Mouse (Mus musculus) hindbrain, embryonic 12.5 days (tissue): ENCODE data around the gene Acvr1b. TPM values are rescaled to one million over a fixed set of nuclear protein-coding genes. Genes with fewer than 3 reads are reported as not detected.

Source experiments
- ATAC-seq: fragments of 200-750 bp; cut with Nextera tagmentation; 2 replicates; pipeline ENCODE4 v1.8.0; 2017; ENCODE audit warnings: moderate TSS enrichment; ENCODE audit not compliant: low FRiP score
- H3K27ac ChIP-seq: fragments of 300-500 bp; sonication (generic); 2 replicates; pipeline ENCODE4 v1.5.1; 2016; ENCODE audit warnings: mild to moderate bottlenecking
- H3K27me3 ChIP-seq: fragments of 300-500 bp; sonication (generic); 2 replicates; pipeline ENCODE4 v1.6.1; 2016; ENCODE audit warnings: mild to moderate bottlenecking
- H3K36me3 ChIP-seq: fragments of 300-500 bp; sonication (generic); 2 replicates; pipeline ENCODE4 v1.6.1; 2016; ENCODE audit warnings: mild to moderate bottlenecking
- H3K4me1 ChIP-seq: fragments of 300-500 bp; sonication (generic); 2 replicates; pipeline ENCODE4 v1.6.1; 2016
- H3K4me2 ChIP-seq: fragments of 300-500 bp; sonication (generic); replicated peaks from 2 replicates; pipeline ENCODE4 v1.6.1; 2016; ENCODE audit warnings: mild to moderate bottlenecking
- H3K4me3 ChIP-seq: fragments of 300-500 bp; sonication (generic); 2 replicates; pipeline ENCODE4 v1.5.1; 2016; ENCODE audit warnings: mild to moderate bottlenecking
- H3K9ac ChIP-seq: fragments of 300-500 bp; sonication (generic); 2 replicates; pipeline ENCODE4 v1.6.1; 2016; ENCODE audit warnings: mild to moderate bottlenecking, moderate library complexity
- H3K9me3 ChIP-seq: fragments of 300-500 bp; sonication (generic); replicated peaks from 2 replicates; pipeline ENCODE4 v1.6.1; 2016; ENCODE audit warnings: mild to moderate bottlenecking
- WGBS: fragments of 180-500 bp; shearing (Covaris S2); methylation state at CpG from one replicate; pipeline ENCODE4 v1.1.7; 2016; 5-methylcytosine and 5-hydroxymethylcytosine counted together
- polyA plus RNA-seq: library from polyadenylated mRNA; unstranded; fragments of >200 nt; fragmentation: Nextera tagmentation; extraction: Ambion mirVana; gene quantifications from 2 replicates; pipeline ENCODE4 v1.2.1, GENCODE M21; 2016

Acvr1b gene
- polyA plus RNA-seq, 1 experiment from 2014 or later, result 15.5 TPM

DNA sequence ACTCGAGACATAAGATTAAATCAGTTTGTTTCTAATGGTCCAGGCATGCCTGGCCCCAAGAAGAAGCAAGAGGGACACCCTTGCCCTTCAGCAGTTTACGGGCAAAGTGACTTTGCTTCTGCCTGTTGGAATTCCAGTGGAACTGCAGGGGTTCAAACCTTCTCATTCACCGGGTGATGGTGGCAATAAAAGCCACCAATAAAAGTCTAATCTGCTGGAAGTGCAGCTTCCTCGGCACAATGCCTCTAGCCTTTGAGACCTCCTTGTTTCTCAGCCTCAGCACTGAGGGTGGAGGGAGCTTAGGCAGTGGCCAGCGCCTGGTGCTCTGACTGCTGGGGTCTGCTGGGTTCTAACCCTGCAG is 7.2 kb downstream of the Acvr1b start:
- H3K4me2 ChIP-seq, result 0 out of 2 replicates have a peak overlapping the region, but pooled peaks have one; percentile 1
- H3K9ac ChIP-seq, result 0 out of 2 replicates have a peak overlapping the region, but pooled peaks have one; percentile 33
- peaks cover 64% of the 10 kb centered on the region for H3K4me1 ChIP-seq

DNA sequence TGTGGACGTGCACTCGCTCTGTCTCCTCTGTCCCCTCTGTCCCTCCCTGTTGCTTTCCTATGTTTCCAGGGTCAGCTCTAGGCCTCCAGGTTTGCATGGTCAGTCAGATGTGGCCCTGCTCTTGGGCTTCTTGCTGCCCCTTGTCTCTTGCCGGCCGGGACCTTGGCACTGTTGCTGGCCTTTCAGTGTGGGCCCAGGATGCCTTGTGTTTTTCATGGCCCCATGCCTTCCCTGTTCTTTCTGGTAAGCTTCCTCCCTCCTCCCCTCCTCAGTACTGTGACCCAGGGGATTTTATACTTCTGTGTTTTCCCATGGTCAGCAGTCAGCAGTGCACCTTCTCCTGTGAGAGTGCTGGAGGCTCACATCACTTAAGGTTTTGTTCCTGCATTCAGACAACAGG is 7.6 kb downstream of the Acvr1b start:
- Histone ChIP-seq H3K36me3 (0 out of 2 replicates have a peak, but pooled peaks cover 5% of the 10 kb centered on the region), H3K4me1 (peaks cover 60% of the 10 kb centered on the region), H3K9ac (0 out of 2 replicates have a peak overlapping the region, but pooled peaks have one; percentile 33), H3K4me2 (0 out of 2 replicates have a peak overlapping the region, but pooled peaks have one; percentile 1), H3K4me3 (no peak overlapping the region), H3K27me3 (no peaks in the 10 kb centered on the region), H3K9me3 (no peaks in the 10 kb centered on the region), H3K27ac (peak overlapping the region; percentile 12)
- 19% methylated on average over 4 of the region's 4 CpGs for WGBS
- ATAC-seq, result no peak

More for the DNA sequence above, 7.2 kb downstream of the Acvr1b start:
- H3K4me3 ChIP-seq, result no peak overlapping the region
- H3K36me3 ChIP-seq, result 0 out of 2 replicates have a peak, but pooled peaks cover 5% of the 10 kb centered on the region
- peak overlapping the region; percentile 12 for H3K27ac ChIP-seq
- no peaks in the 10 kb centered on the region for H3K27me3 ChIP-seq
- whole genome bisulfite sequencing, result 22% methylated on average over 5 of the region's 5 CpGs
- H3K9me3 ChIP-seq, result no peaks in the 10 kb centered on the region
- no peak for ATAC-seq

DNA sequence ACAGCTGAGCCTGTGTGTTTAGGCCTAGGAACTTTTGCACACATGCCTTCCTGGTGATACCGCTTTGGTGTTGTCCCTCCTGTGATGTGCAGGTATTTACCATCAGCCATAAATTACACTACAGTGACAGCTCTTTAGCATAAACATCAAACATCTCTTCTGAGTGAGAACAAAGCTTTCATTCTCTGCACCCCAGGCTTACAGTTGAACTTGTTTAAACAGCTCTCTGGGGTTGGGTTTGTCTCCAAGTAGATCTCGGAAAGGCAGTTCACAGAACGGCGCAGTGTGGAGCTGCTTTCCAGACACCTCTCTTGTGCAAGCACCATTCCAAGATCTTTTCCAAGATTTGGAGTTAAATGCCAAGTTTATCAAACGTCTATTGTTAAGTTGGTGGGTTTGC is 8.8 kb downstream of the Acvr1b start:
- Histone ChIP-seq H3K27ac (peak overlapping the region; percentile 55; the same call in 1 of the 2 replicates), H3K4me2 (no peak overlapping the region), H3K9ac (no peak overlapping the region), H3K9me3 (no peaks in the 10 kb centered on the region), H3K27me3 (no peaks in the 10 kb centered on the region), H3K4me3 (no peak overlapping the region), H3K4me1 (peaks cover 48% of the 10 kb centered on the region), H3K36me3 (0 out of 2 replicates have a peak, but pooled peaks cover 5% of the 10 kb centered on the region)
- 48% methylated on average over 5 of the region's 5 CpGs for WGBS
- ATAC-seq, result no peak

DNA sequence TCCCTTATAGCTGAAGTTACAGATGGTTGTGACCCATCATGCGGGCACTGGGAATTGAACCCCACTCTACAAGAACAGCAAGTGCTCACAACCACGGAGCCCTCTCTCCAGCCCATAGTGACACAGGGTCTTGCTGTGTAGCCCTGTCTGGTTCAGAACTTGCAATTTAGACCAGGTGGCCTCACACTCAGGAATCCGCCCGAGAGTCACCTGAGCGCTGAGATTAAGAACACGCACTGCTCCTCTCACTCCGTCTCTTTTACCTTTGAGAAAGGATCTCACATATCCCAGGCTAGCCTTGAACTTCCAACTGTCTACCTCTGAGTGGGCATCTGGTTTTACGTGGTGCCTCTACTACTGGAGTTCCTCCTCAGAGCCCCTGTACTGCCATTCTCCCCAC is 10.4 kb downstream of the Acvr1b start:
- H3K9me3 ChIP-seq, result no peaks in the 10 kb centered on the region
- no peaks in the 10 kb centered on the region for H3K27me3 ChIP-seq
- H3K36me3 ChIP-seq, result 0 out of 2 replicates have a peak, but pooled peaks cover 5% of the 10 kb centered on the region
- no peak overlapping the region for H3K4me3 ChIP-seq
- no peak overlapping the region for H3K27ac ChIP-seq
- no peak overlapping the region for H3K9ac ChIP-seq
- peaks cover 35% of the 10 kb centered on the region for H3K4me1 ChIP-seq
- H3K4me2 ChIP-seq, result no peak overlapping the region
- no peak for ATAC-seq
- WGBS, result 97% methylated on average over 8 of the region's 8 CpGs

DNA sequence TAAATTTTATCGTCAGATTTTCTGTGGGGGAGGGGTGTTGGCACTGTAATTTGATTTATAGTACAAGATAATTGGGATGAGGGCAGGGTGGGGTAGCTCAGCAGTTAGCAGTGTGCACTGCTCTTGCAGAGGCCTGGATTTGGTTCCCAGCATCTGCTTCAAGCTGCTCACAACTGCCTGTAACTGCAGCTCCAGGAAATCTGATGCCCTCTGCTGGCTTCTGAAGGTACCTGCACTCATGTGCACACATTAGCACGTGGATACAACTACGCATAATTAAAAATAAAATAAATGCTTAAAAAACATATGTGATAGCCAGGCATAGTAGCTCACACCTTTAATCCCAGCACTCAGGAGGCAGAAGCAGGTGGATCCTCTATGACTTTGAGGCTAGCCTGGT is 11.7 kb downstream of the Acvr1b start:
- 95% methylated on average over 3 of the region's 3 CpGs for WGBS
- 0 out of 2 replicates have a peak, but pooled peaks cover 5% of the 10 kb centered on the region for H3K36me3 ChIP-seq
- no peak overlapping the region for H3K9ac ChIP-seq
- H3K27me3 ChIP-seq, result no peaks in the 10 kb centered on the region
- ATAC-seq, result no peak
- no peak overlapping the region for H3K4me3 ChIP-seq
- no peaks in the 10 kb centered on the region for H3K9me3 ChIP-seq
- no peak overlapping the region for H3K27ac ChIP-seq
- peaks cover 41% of the 10 kb centered on the region for H3K4me1 ChIP-seq
- no peak overlapping the region for H3K4me2 ChIP-seq

DNA sequence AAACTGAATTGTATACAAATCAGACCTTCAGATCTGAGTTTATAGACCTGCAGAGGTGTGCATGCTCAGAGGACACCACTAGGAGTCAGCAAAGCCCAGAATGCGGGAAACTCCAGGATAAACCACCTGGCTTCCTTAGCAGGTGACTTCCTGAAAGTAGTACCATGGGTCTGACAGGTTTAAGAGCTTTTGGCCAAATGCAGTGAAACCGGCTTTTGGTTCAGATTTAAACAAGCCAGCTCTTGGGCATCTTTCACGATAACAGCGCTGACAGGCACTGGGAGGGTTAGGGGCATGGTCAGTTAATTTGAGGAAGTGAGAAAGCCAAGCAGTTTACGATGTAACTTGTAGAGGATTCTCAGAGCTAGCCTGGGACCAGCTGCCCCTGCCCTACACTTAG is 14.0 kb downstream of the Acvr1b start:
- Histone ChIP-seq H3K9me3 (no peaks in the 10 kb centered on the region), H3K4me3 (no peak overlapping the region), H3K27ac (no peak overlapping the region), H3K4me1 (peaks cover 42% of the 10 kb centered on the region), H3K4me2 (no peak overlapping the region), H3K27me3 (no peaks in the 10 kb centered on the region), H3K36me3 (0 out of 2 replicates have a peak, but pooled peaks cover 5% of the 10 kb centered on the region), H3K9ac (no peak overlapping the region)
- 92% methylated on average over 5 of the region's 5 CpGs for WGBS
- no peak for ATAC-seq

DNA sequence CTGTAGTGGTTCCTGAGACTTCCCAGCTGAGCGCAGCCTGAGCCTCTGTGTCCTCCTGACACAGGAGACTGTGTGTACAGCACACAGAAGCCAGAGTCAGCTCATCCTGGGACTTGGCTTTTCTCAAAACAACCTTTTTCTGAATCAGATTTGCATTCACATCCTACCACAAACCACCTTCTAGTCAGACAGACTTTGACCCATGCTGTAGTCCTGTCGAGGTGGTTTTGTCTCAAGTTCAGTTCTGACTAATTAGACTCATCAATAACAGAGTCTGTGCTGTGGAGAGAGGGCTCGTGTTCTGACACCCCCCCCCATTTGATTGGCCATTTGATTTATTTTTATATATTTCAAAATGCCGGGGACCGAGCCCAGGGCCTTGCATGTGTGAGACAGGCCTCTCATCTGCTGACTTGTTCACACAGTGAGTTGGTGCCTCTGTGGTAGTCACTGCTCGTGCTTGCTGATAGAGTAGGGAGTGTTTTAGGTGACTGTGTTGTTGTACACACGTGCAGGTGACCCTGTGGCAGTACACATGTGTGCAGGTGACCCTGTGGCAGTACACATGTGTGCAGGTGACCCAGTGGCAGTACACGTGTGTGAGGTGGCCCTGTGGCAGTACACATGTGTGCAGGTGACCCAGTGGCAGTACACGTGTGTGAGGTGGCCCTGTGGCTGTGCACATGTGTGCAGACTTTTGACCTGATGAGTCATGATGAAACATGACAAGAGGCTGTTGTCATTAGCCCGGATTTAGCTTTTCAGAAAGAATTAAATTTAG is 16.3 kb downstream of the Acvr1b start:
- Histone ChIP-seq H3K9me3 (no peaks in the 10 kb centered on the region), H3K4me2 (no peak overlapping the region), H3K4me1 (peaks cover 40% of the 10 kb centered on the region), H3K4me3 (no peak overlapping the region), H3K9ac (no peak overlapping the region), H3K36me3 (peaks cover 20% of the 10 kb centered on the region), H3K27me3 (no peaks in the 10 kb centered on the region), H3K27ac (no peak overlapping the region)
- ATAC-seq, result no peak
- 78% methylated on average over 10 of the region's 10 CpGs for WGBS

DNA sequence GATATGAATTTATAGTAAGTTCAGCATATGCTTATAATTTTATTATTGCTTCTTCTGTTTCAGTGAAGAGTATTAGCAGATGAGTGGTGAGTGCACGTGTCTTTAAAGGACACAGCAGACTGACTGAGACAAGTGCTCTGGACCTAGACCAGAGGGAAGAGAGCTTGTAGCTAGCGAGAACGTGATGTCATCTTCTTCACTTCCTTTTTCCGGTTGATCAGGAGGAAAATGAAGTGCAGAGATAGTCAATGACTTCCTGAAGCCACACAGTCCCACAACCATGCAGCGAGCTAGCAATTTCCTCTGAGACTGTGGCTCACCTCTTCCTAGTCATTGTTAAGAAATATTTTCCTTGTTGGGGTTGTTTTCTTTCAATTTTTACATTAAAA is 16.9 kb downstream of the Acvr1b start:
- peaks cover 40% of the 10 kb centered on the region for H3K4me1 ChIP-seq

DNA sequence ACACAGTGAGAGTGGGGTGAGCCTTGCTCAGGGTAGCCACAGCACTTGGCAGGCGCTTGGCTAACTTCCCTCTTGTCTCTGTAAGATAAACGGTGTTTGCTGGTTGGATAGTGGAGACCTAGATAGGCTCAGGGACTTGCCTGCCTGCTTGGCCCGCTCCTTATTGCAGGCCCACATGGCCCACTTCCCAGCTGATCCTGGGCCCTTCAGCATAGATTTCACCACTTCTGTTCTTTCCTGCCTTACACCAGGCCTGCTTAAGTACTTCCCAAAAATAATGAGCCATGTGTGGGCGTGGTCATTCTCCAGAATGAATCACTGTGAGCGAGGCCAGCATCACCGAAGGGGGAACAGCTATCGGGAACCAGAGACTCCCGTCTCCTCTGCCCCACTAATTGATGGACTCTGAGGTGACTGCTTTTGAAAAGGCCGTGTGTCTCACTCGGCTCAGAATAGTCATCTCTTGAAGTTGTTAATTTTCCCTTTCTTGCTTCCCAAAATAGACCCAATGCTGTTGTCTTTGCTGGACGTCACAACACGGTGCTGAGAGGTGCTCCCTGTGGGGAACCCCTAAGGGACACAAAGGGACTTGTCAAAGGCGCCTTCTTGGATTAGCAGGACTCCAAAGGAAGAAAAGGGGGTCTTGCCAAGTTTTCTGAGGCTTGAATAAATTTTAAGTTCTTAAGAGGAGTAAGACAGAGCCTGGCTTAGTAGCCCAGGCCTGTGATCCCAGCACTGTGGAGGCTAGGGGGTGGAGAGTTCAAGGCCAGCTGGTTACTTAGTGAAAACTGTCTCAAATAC is 17.8 kb downstream of the Acvr1b start:
- Histone ChIP-seq H3K27ac (peak overlapping the region; percentile 35; the same call in 1 of the 2 replicates), H3K27me3 (no peaks in the 10 kb centered on the region), H3K4me2 (no peak overlapping the region), H3K36me3 (peaks cover 30% of the 10 kb centered on the region), H3K4me3 (no peak overlapping the region), H3K4me1 (peaks cover 40% of the 10 kb centered on the region), H3K9me3 (no peaks in the 10 kb centered on the region), H3K9ac (no peak overlapping the region)
- ATAC-seq, result peak; percentile 32; the same call in 1 of the 2 replicates
- WGBS, result 23% methylated on average over 13 of the region's 13 CpGs

More for the DNA sequence above, 16.9 kb downstream of the Acvr1b start:
- H3K27ac ChIP-seq, result no peak overlapping the region
- H3K36me3 ChIP-seq, result peaks cover 21% of the 10 kb centered on the region
- no peak overlapping the region for H3K9ac ChIP-seq
- H3K9me3 ChIP-seq, result no peaks in the 10 kb centered on the region
- no peak overlapping the region for H3K4me3 ChIP-seq
- ATAC-seq, result no peak
- no peaks in the 10 kb centered on the region for H3K27me3 ChIP-seq
- H3K4me2 ChIP-seq, result no peak overlapping the region
- WGBS, result 76% methylated on average over 5 of the region's 5 CpGs

DNA sequence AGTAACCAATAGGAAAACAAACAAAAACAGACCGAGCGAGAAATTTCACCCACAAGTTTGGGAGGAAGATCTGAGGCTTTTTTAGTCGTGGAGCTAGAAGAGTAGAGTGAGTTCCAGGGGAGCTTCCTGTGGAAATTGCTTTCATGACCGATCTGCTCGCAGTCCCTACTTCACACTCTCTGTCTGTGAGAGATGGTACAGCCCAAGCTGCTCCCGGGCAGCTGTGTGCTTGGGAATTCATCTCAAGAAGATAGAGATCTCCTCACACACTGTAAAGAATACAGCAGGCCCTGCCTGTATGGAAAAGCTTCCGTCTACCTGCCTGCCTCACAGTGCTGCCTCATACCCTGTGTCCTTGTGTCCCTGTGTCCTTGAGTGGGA is 18.4 kb downstream of the Acvr1b start:
- Histone ChIP-seq H3K27ac (peak overlapping the region; percentile 35; the same call in 1 of the 2 replicates), H3K4me2 (no peak overlapping the region), H3K4me3 (no peak overlapping the region), H3K9ac (no peak overlapping the region), H3K4me1 (peaks cover 40% of the 10 kb centered on the region), H3K36me3 (peaks cover 32% of the 10 kb centered on the region), H3K9me3 (no peaks in the 10 kb centered on the region), H3K27me3 (no peaks in the 10 kb centered on the region)
- WGBS, result 51% methylated on average over 7 of the region's 7 CpGs
- no peak for ATAC-seq

DNA sequence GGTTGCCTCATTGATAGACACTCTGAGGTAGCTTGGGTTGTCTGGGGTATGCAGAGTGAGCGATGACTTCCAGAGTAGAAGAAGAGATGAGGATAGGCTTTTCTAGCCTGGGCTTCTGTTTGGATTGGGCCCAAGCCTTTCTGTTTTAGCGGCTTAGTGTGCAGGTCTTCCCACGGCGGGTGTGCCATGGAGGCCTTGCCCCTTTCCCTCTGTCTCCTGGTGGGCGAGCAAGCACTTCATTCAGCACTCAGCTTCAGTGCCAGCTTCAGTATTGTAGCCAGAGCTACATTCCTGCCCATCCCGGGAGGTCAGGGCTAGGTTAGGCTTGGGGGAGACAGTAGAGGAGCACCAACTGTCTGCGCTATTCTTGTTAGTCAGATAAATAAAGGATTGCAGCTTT is 18.8 kb downstream of the Acvr1b start:
- H3K4me1 ChIP-seq, result peaks cover 40% of the 10 kb centered on the region
- WGBS, result 87% methylated on average over 7 of the region's 7 CpGs
- H3K27ac ChIP-seq, result peak overlapping the region; percentile 35; the same call in 1 of the 2 replicates

DNA sequence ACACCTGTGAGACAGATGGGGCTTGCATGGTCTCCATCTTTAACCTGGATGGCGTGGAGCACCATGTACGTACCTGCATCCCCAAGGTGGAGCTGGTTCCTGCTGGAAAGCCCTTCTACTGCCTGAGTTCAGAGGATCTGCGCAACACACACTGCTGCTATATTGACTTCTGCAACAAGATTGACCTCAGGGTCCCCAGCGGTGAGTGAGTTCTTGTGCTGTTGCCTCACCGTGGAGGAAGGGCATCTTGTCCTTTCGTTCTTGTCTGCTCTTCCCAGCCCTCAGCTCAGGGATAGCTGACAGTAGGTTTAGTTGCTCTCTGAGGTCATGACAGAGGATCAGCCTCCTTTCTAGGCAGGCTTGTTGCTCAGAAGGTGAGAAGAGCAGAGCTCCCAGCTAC is 20.1 kb downstream of the Acvr1b start:
- peaks cover 39% of the 10 kb centered on the region for H3K4me1 ChIP-seq
- H3K4me3 ChIP-seq, result no peak overlapping the region
- H3K27ac ChIP-seq, result no peak overlapping the region
- WGBS, result 97% methylated on average over 6 of the region's 6 CpGs
- peaks cover 45% of the 10 kb centered on the region for H3K36me3 ChIP-seq
- H3K4me2 ChIP-seq, result no peak overlapping the region
- H3K27me3 ChIP-seq, result no peaks in the 10 kb centered on the region
- H3K9me3 ChIP-seq, result no peaks in the 10 kb centered on the region
- no peak overlapping the region for H3K9ac ChIP-seq
- ATAC-seq, result no peak

More for the DNA sequence above, 18.8 kb downstream of the Acvr1b start:
- ATAC-seq, result no peak
- H3K9me3 ChIP-seq, result no peaks in the 10 kb centered on the region
- no peak overlapping the region for H3K4me3 ChIP-seq
- peaks cover 35% of the 10 kb centered on the region for H3K36me3 ChIP-seq
- H3K9ac ChIP-seq, result no peak overlapping the region
- H3K27me3 ChIP-seq, result no peaks in the 10 kb centered on the region
- no peak overlapping the region for H3K4me2 ChIP-seq
